Mouse (Mus musculus) CH12.LX (cell line): ENCODE measurements at regions not wholly inside any gene's neighbourhood (a gene's known extent, or its start where the extent isn't known, plus 50 kb on each side); places are given as distances from the start of the nearest gene placed in this dataset.

Source experiments
- CTCF ChIP-seq, 2 experiments: IDR thresholded peaks in 1 of 2; conservative IDR thresholded peaks in 1 of 2; 2 replicates each; pipeline ENCODE4 v1.5.1; 2011 to 2012; ENCODE audit warnings: low read depth in 2 of 2, low read length in 2 of 2, improper control_type of control experiment in 1 of 2, inconsistent platforms in 1 of 2, mild to moderate bottlenecking in 1 of 2, moderate library complexity in 1 of 2
- USF1 ChIP-seq: IDR thresholded peaks from 2 replicates; pipeline ENCODE4 v1.6.1; 2014; ENCODE audit warnings: low read depth, mild to moderate bottlenecking, inconsistent platforms, low read length, improper control_type of control experiment

DNA sequence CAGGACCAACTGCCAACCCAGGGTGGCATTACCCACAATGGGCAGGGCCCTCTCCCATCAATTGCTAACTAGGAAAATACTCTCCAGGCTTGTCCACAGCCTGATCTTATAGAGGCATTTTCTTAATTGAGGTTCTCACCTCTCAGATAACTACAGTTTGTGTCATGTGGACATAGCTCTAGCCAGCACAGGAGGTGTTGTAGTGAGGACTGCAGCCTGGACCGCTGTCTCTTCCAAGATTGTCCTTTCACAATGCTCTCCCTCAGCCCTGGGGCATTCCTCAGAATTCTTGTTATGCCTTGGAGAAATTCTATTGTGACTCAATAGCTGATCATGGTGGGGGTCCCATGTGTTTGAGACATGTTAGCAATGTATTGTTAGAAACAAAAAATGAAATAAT is 196.1 kb downstream of the Ktn1 start:
- TF ChIP-seq CTCF (conservative IDR thresholded peaks at IDR 0.05 in 1 of 2, IDR thresholded peaks at IDR 0.05 in 1 of 2; ENCODE audit: low read depth in 2 of 2, low read length in 2 of 2) = no peak
- no peak for TF ChIP-seq USF1
